Mouse (Mus musculus) inflammation-experienced regulatory T-cells, adult 6 months (primary cell): ENCODE measurements around the gene Csdc2. TPM values are rescaled to one million over a fixed set of nuclear protein-coding genes. Genes with fewer than 3 reads are reported as not detected.

Source experiments
- polyA plus RNA-seq, 3 experiments: library from polyadenylated mRNA; unstranded; fragments of 100-300 nt; shearing (Covaris generic); gene quantifications; one replicate each; pipeline ENCODE4 v1.2.1; 2017

Csdc2 gene
- polyA plus RNA-seq, 3 experiments from 2014 or later = not detected

Other genes starting within 250 kb of the Csdc2 start
- 1 to 10 TPM; 1.0 to 2.6 (median 1.3) TPM for gene Chadl, start 239.5 kb upstream of the Csdc2 start, polyA plus RNA-seq
- gene Zc3h7b, start 191.7 kb upstream of the Csdc2 start, polyA plus RNA-seq = 1 to 10 TPM; 4.3 to 8.1 (median 5.7) TPM
- 10 to 100 TPM; 43.0 to 72.2 (median 45.8) TPM for gene Rangap1, start 191.2 kb upstream of the Csdc2 start, polyA plus RNA-seq
- 10 to 100 TPM in 1 of 3 experiments, 1 to 10 TPM in 2; 2.3 to 14.0 (median 8.8) TPM for gene Tef, start 134.3 kb upstream of the Csdc2 start, polyA plus RNA-seq
- 10 to 100 TPM; 29.7 to 45.8 (median 34.0) TPM for gene Tob2, start 78.0 kb upstream of the Csdc2 start, polyA plus RNA-seq
- gene Phf5a, start 64.8 kb upstream of the Csdc2 start, polyA plus RNA-seq = 100 to 1,000 TPM in 1 of 3 experiments, 10 to 100 TPM in 2; 79.6 to 117 (median 95.2) TPM
- 100 to 1,000 TPM in 1 of 3 experiments, 10 to 100 TPM in 2; 83.2 to 115 (median 93.9) TPM for gene Aco2, start 64.5 kb upstream of the Csdc2 start, polyA plus RNA-seq
- gene Polr3h, start 10.5 kb upstream of the Csdc2 start, polyA plus RNA-seq = 10 to 100 TPM; 17.4 to 28.3 (median 22.6) TPM
- gene Pmm1, start 24.2 kb downstream of the Csdc2 start, polyA plus RNA-seq = 10 to 100 TPM in 2 of 3 experiments, 1 to 10 TPM in 1; 9.3 to 33.3 (median 11.7) TPM
- not detected for gene 1700029P11Rik, start 43.8 kb downstream of the Csdc2 start, polyA plus RNA-seq
- gene Xrcc6, start 51.1 kb downstream of the Csdc2 start, polyA plus RNA-seq = 10 to 100 TPM; 54.3 to 56.7 (median 54.4) TPM
- 10 to 100 TPM in 2 of 3 experiments, 1 to 10 TPM in 1; 8.8 to 13.8 (median 12.5) TPM for gene Desi1, start 97.1 kb downstream of the Csdc2 start, polyA plus RNA-seq
- 100 to 1,000 TPM; 178 to 210 (median 205) TPM for gene Snu13, start 110.8 kb downstream of the Csdc2 start, polyA plus RNA-seq
- gene 4930407I10Rik, start 122.4 kb downstream of the Csdc2 start, polyA plus RNA-seq = not detected
- gene Mei1, start 133.2 kb downstream of the Csdc2 start, polyA plus RNA-seq = under 1 TPM in 1 of 3 experiments, not detected in 2; 0.12 TPM
- gene Ccdc134, start 191.2 kb downstream of the Csdc2 start, polyA plus RNA-seq = 10 to 100 TPM; 19.9 to 26.0 (median 20.8) TPM
- 10 to 100 TPM; 28.4 to 42.6 (median 35.6) TPM for gene Srebf2, start 210.4 kb downstream of the Csdc2 start, polyA plus RNA-seq